Mouse (Mus musculus) layer of hippocampus, adult 11-12 months (tissue): ENCODE measurements at regions not wholly inside any gene's neighbourhood (a gene's known extent, or its start where the extent isn't known, plus 50 kb on each side); places are given as distances from the start of the nearest gene placed in this dataset.
A peak's percentile ranks its signal among the peaks of the same experiment; 100 is the strongest.
"Not testable (repeated sequence)": the region's sequence is repeated elsewhere in the genome, so short reads cannot be mapped to it uniquely, and the experiment has no call there.

ENCODE experiments used
- DNase-seq: peaks from one replicate; pipeline ENCODE4 v3.0.0; 2022; ENCODE audit warnings: low spot score

DNA sequence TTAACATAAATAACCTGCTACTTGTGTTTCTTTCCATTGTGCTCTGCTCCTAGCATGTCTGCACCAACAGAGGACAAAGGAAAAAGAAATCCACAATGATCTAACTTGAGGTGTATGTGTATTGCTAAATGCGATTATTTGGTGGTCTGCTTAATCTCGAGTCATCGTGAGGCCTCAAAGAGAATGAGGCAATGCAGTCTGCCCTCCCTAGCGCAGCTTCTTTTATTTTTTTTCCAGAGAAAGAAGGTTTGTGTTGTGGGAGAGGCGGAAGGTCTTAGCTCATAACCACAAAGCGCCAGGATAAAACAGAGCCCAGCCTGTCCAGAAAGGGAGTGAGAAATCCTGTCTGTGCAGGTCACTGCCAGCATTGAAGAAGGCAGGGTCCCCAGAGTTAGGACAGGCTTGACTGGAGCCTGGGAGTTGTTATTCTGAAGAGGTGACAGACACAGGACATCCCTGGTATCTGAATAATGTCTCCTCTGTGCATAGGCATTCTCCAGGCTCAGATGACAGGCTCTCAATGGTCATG lies 751.3 kb upstream of the Intu start:
- no peak for DNase-seq

DNA sequence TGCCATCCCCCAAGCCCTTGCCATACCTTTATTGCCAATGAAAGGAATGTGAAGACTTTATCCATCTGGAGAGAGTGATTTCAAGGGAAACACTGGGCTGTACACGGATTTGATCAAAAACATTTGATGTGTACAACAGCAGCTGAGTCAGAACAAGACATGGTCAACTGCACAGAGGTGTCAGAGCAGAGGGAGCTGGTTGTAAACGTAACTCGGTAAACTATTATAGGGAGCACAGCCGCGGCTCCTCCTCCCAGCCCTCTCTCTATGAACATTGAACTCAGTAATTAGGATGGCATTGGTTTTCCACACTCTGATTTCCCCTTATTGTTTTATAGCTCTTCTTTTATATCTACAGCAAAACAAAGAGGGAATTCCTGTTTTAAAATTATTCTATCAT lies 750.8 kb upstream of the Intu start:
- DNase-seq, result no peak

DNA sequence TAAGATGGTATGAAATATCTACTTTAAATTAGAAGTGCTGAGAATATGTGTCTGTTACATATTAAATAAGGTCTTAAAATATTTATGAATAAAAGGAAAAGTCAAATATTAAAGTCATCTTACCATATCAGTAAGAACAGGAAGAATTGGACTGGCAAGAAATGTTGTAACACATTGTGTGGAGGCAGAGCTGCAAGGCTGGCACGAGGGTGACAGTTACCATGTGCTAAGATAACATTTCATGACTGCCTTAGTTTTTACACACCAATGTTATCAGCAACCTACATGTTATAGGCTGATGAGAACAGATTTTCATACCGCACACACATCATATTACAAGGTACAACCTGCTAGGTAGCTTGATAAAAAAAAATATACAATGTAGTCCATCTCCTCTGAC lies 746.2 kb upstream of the Intu start:
- peak; percentile 10 for DNase-seq

- DNase-seq, result no peak
Measured at GRCm38 (mm10) chr3:39809586-39809985, 721.5 kb upstream of the Intu start.

- DNase-seq, result peak; percentile 73
Measured at GRCm38 (mm10) chr3:39814814-39815213, 716.3 kb upstream of the Intu start.

- DNase-seq, result no peak
Measured at GRCm38 (mm10) chr3:39830488-39831056, 700.5 kb upstream of the Intu start.

DNA sequence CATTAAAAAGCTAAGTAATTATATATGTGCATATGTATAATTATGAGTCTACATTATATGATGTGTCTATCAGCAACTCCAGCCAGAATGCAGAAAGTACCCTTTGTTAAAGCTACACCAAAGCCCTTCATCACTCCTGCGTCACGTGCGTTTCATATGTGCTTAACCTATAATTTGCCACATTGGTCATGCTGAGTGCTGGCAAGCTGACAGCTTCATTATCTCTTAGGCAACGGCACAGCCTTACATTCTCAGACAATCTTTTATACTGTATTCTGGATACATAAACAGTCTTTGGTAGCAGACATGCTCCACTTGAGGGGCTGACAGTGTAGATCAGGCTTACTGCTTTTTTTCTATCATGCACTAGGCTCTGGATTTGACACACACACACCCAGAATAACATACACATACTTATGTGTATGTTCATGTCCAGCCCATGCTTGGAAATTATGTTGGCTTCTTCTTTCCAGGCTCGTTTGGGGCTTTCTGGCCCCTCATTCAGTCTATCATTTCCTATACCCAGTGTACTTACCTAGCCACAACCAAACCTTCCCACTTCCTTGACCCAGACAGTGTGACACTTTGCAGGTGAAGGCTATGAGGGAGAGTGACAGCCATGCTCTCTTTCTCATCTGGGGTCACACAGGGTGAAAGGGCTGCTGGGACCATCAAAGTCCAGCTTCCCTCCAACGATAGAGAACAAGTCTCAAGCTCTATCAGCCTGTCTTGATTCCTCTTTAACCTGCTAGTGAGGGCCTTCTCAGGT lies 692.5 kb upstream of the Intu start:
- DNase-seq, result no peak

GRCm38 (mm10) chr3:39840946-39841345 lies 690.1 kb upstream of the Intu start:
- DNase-seq, result peak; percentile 47

GRCm38 (mm10) chr3:39845123-39845522 lies 686.0 kb upstream of the Intu start:
- no peak for DNase-seq

DNA sequence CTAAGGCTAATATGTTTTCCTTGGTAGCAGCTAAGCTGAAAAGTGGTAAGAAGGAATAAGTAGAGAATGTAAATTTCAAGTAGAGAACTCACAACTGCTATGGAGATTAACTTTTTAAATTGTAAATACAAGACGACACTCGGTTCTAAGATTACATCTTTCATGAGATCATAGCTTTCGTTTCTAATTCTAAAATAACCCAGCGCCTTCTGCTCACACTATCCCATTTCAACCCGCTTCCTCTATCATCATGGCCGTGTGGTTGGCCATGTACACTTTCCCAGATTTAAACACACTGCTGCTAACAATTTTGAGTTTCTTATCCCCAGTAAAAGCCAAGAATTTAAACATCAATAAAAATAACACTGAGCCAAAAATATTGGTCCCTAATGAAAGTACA lies 682.3 kb upstream of the Intu start:
- DNase-seq, result no peak

- DNase-seq, result no peak
Measured at GRCm38 (mm10) chr3:39857214-39857839, 673.8 kb upstream of the Intu start.

DNA sequence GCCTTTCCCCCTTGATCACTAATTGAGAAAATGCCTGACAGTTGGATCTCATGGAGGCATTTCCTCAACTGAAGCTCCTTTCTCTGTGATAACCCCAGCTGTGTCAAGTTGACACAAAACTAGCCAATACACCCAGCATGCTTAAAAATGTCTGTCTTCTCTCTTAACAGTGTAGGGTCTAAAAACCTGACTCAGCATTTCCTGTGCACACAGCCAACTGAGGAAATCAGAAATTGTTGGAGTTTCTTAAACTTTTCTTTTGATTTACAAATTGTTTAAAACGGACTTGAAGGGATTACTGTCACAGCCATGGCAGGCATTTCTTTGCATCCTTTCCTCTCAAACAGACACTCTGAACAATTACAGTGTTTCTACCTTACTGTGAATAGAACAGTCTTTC lies 655.0 kb upstream of the Intu start:
- DNase-seq, result not testable (repeated sequence)

DNA sequence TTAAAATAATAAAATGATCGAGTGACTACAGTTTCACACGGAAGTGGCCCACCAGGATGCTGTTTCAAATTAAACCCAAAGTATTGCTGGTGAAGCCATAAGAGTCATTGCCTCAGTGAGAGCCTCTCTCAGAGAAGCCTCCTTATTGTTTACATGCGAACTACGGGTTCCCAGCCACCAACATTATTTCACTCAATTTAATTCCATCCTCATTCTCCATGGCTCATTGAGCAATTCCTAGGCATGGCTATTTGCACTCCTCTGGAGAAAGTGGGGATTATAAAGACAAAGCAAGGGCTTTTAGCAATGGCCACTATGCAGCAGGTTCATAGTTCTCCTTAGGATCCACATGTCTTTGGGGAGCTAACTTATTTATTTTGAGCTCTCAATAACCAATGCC lies 646.7 kb upstream of the Intu start:
- DNase-seq, result no peak

GRCm38 (mm10) chr3:39888376-39888775 lies 642.7 kb upstream of the Intu start:
- no peak for DNase-seq

GRCm38 (mm10) chr3:39889222-39889621 lies 641.9 kb upstream of the Intu start:
- DNase-seq, result no peak

DNA sequence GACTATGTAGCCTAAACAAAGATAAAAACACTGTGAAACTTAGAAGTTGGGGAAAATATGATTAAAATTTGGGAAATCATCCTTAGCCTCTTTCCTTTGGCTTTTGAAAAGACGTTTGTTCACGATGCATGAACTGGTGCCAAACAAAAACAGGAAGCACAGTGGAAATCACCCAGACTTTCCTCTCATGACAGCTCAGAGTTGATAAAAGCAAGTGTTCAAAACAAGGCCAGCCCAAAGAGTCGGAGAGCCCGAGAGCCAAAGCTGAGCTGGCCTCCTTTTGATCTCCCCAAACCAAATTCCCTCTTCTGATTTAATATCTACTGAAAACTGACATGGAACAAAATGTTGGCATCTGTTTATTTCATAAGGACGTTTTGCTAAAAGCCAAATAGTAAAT lies 632.1 kb upstream of the Intu start:
- DNase-seq, result no peak

DNA sequence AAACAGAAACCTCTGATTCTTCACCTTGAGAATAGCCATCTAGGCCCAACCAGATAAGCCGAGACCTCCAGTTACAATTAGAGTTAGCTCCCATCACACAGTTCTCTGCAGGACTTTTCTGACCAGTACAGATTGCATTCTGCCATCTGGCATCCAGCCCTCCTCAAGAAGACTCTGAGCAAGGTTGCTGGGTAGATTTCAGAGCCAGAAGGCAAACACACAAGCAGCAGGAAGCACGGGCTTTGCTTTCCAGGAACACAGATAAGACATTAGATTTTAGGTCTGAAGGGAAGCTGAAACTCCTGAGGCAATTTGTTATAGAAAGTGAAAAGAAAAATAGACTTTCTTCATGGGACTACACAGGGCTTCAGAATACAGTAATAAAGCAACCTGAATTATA lies 630.9 kb upstream of the Intu start:
- DNase-seq, result no peak

DNA sequence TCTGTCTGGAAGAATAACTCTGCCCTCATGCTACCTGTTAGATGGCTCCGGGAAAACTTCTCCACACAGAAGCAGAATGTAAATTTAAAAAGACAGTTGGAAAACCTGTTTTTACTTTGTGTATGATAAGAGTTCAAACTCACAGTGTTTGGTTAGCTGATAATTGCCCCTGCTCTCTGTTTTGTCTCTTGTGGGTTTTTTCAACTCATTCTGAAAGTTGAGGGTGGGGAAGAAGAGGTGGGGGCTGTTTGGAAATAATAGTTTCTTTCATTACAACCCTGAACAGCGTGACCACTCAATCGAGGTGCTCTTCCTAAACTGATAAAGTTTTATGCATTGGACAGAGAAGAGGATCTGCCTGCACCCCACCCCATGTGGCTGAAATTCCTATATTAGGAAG lies 626.7 kb upstream of the Intu start:
- no peak for DNase-seq

- peak; percentile 10 for DNase-seq
Measured at GRCm38 (mm10) chr3:39908676-39909362, 622.3 kb upstream of the Intu start.

- DNase-seq, result no peak
Measured at GRCm38 (mm10) chr3:39909642-39910041, 621.4 kb upstream of the Intu start.

- no peak for DNase-seq
Measured at GRCm38 (mm10) chr3:39918601-39919000, 612.5 kb upstream of the Intu start.

DNA sequence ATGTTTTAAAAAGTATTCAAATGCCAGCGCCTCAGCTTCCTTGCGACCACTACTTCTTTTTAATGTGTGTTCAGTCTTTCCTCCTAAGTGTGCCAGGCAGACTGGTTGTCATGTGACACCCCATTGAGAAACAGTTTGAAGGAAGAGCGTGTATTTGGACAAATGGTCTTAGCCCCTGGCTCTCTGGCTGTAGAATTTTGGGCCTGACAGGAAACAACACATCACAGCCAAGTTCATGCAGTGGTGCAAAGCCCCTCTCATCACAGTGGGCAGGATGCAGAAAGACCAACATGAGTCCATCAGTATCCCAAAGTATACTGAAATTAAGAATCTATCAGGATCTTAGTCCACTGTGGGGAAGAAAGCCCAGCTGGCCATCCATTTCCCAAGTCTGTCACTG lies 605.6 kb upstream of the Intu start:
- DNase-seq, result no peak

- DNase-seq, result no peak
Measured at GRCm38 (mm10) chr3:39928421-39928820, 602.7 kb upstream of the Intu start.
